Mouse (Mus musculus): Measurements from ENCODE around the gene Klc4. TPM values are rescaled to one million over a fixed set of nuclear protein-coding genes. Genes with fewer than 3 reads are reported as not detected.
A peak's percentile ranks its signal among the peaks of the same experiment; 100 is the strongest.

Gene Klc4
- total and polyA plus RNA-seq, 3 experiments: 5.4 to 9.5 TPM; not detected in 1

GRCm38 (mm10) chr17:46674530-46675283 is 28.9 kb upstream of the Klc4 start:
- no peaks in the 10 kb centered on the region for H3K27me3 ChIP-seq (ENCODE audit: control insufficient read depth in 1 of 2, insufficient read depth in 2 of 2, low read length in 2 of 2)
- peaks cover 31% of the 10 kb centered on the region for H3K79me2 ChIP-seq (ENCODE audit: control insufficient read depth, insufficient read depth, low read length, poor library complexity)
- H3K9me3 ChIP-seq (replicated peaks; ENCODE audit: insufficient read depth, low read length): no peaks in the 10 kb centered on the region
- H3K4me3 ChIP-seq (ENCODE audit: control insufficient read depth in 1 of 2, insufficient read depth in 1 of 2, low read depth in 2 of 2, low read length in 2 of 2): peak overlapping the region; percentile 13 to 39; a peak in 2 of 4 replicates
- TF ChIP-seq MEF2A (IDR thresholded peaks at IDR 0.05; ENCODE audit: extremely low read depth, insufficient replicate concordance, low read depth, low read length, poor library complexity, severe bottlenecking) (peak; percentile 36; the same call in 1 of the 2 replicates), CHD1 (IDR thresholded peaks at IDR 0.05; ENCODE audit: low read depth, low read length) (0 out of 2 replicates have a peak, but pooled peaks have one; percentile 35), ZMIZ1 (IDR thresholded peaks at IDR 0.05; ENCODE audit: low read depth, low read length) (no peak), USF1 (IDR thresholded peaks at IDR 0.05; ENCODE audit: low read depth, low read length) (0 out of 2 replicates have a peak, but pooled peaks have one; percentile 1)
- no peak for DNase-seq (ENCODE audit: low read depth, low spot score)
- peaks cover 2 to 21% of the 10 kb centered on the region in 2 experiments; a peak in 3 of 4 replicates for H3K4me1 ChIP-seq (ENCODE audit: control insufficient read depth in 1 of 2, insufficient read depth in 2 of 2, low read length in 2 of 2)
- H3K27ac ChIP-seq (ENCODE audit: control insufficient read depth, low read depth, low read length): peak overlapping the region; percentile 51
- peak overlapping the region; percentile 40 for H3K9ac ChIP-seq (ENCODE audit: control insufficient read depth, low read depth, low read length, poor library complexity, severe bottlenecking)
- peaks cover 0 to 20% of the 10 kb centered on the region in 2 experiments; a peak in 2 of 4 replicates for H3K36me3 ChIP-seq (ENCODE audit: control insufficient read depth in 1 of 2, insufficient read depth in 2 of 2, low read length in 2 of 2)

- Histone ChIP-seq H3K9me3 (replicated peaks; ENCODE audit: insufficient read depth, low read length) (no peaks in the 10 kb centered on the region), H3K27me3 (ENCODE audit: control insufficient read depth in 1 of 2, insufficient read depth in 2 of 2, low read length in 2 of 2) (no peaks in the 10 kb centered on the region), H3K9ac (ENCODE audit: control insufficient read depth, low read depth, low read length, poor library complexity, severe bottlenecking) (peak within 1 kb of the TSS; percentile 88), H3K79me2 (ENCODE audit: control insufficient read depth, insufficient read depth, low read length, poor library complexity) (peaks cover 24% of the 10 kb centered on the region), H3K27ac (ENCODE audit: control insufficient read depth, low read depth, low read length) (peak within 1 kb of the TSS; percentile 81), H3K4me3 (ENCODE audit: control insufficient read depth in 1 of 2, insufficient read depth in 1 of 2, low read depth in 2 of 2, low read length in 2 of 2) (peak within 1 kb of the TSS; percentile 82 to 89), H3K4me1 (ENCODE audit: control insufficient read depth in 1 of 2, insufficient read depth in 2 of 2, low read length in 2 of 2) (peaks cover 0 to 14% of the 10 kb centered on the region in 2 experiments; a peak in 3 of 4 replicates), H3K36me3 (ENCODE audit: control insufficient read depth in 1 of 2, insufficient read depth in 2 of 2, low read length in 2 of 2) (peaks cover 0 to 13% of the 10 kb centered on the region in 2 experiments; a peak in 2 of 4 replicates)
- DNase-seq (ENCODE audit: low read depth, low spot score): peak; percentile 97
- TF ChIP-seq UBTF (IDR thresholded peaks at IDR 0.05; ENCODE audit: borderline replicate concordance, insufficient read depth, low read depth, low read length) (no peak), ZC3H11A (IDR thresholded peaks at IDR 0.05; ENCODE audit: low read depth, low read length) (no peak), MYC (IDR thresholded peaks at IDR 0.05; ENCODE audit: low read depth, low read length) (0 out of 2 replicates have a peak, but pooled peaks have one; percentile 74), HCFC1 (IDR thresholded peaks at IDR 0.05; ENCODE audit: low read depth, low read length) (peak; percentile 91), TCF12 (IDR thresholded peaks at IDR 0.05; ENCODE audit: low read depth, low read length) (peak; percentile 46), EP300 (IDR thresholded peaks at IDR 0.05; ENCODE audit: low read depth in 1 of 2, low read length in 2 of 2) (no peak), GATA1 (IDR thresholded peaks at IDR 0.05; ENCODE audit: low read depth, low read length) (no peak), CTCF (IDR thresholded peaks at IDR 0.05 in 2 of 3, conservative IDR thresholded peaks at IDR 0.05 in 1 of 3; ENCODE audit: control insufficient read depth in 1 of 3, insufficient read depth in 1 of 3, low read depth in 2 of 3, low read length in 3 of 3, poor library complexity in 1 of 3, severe bottlenecking in 1 of 3) (no peak), USF2 (IDR thresholded peaks at IDR 0.05; ENCODE audit: borderline replicate concordance in 1 of 2, insufficient read depth in 1 of 2, low read depth in 1 of 2, low read length in 2 of 2) (no peak), ZKSCAN1 (IDR thresholded peaks at IDR 0.05; ENCODE audit: low read depth, low read length) (peak; percentile 60), RAD21 (IDR thresholded peaks at IDR 0.05; ENCODE audit: low read depth, low read length) (no peak), MYB (IDR thresholded peaks at IDR 0.05; ENCODE audit: low read depth, low read length) (no peak), ZNF384 (IDR thresholded peaks at IDR 0.05; ENCODE audit: low read depth, low read length) (no peak), TAL1 (IDR thresholded peaks at IDR 0.05; ENCODE audit: low read length) (no peak), SMC3 (IDR thresholded peaks at IDR 0.05; ENCODE audit: low read depth, low read length) (no peak; the same call in 1 of the 2 replicates), MAZ (IDR thresholded peaks at IDR 0.05; ENCODE audit: low read depth, low read length) (no peak), JUND (IDR thresholded peaks at IDR 0.05; ENCODE audit: low read depth, low read length) (no peak), E2F4 (IDR thresholded peaks at IDR 0.05; ENCODE audit: borderline replicate concordance, low read depth, low read length) (no peak), MXI1 (IDR thresholded peaks at IDR 0.05; ENCODE audit: low read depth, low read length) (peak; percentile 93), ZMIZ1 (IDR thresholded peaks at IDR 0.05; ENCODE audit: low read depth, low read length) (peak; percentile 97), BHLHE40 (IDR thresholded peaks at IDR 0.05; ENCODE audit: borderline replicate concordance, low read depth, low read length) (peak; percentile 36; the same call in 1 of the 2 replicates), KAT2A (conservative IDR thresholded peaks at IDR 0.05; ENCODE audit: low read depth, low read length) (no peak; the same call in 1 of the 2 replicates), SIN3A (IDR thresholded peaks at IDR 0.05; ENCODE audit: low read length) (peak; percentile 97), CHD2 (IDR thresholded peaks at IDR 0.05; ENCODE audit: low read length) (peak; percentile 60; the same call in 1 of the 2 replicates)
These were observed 28.2 kb upstream of the Klc4 start, which contains the start of gene Rrp36 for GRCm38 (mm10) chr17:46673850-46674529. Gene Rrp36 (minus strand): TSS chr17:46674352.
